Mouse (Mus musculus) heart, embryonic 13.5 days (tissue): Measurements from ENCODE around the gene Mucl3. TPM values are rescaled to one million over a fixed set of nuclear protein-coding genes. Genes with fewer than 3 reads are reported as not detected.

Experiments
- ATAC-seq: fragments of 200-750 bp; cut with Nextera tagmentation; 2 replicates; pipeline ENCODE4 v1.8.0; 2017; ENCODE audit warnings: moderate TSS enrichment; ENCODE audit not compliant: insufficient number of reproducible peaks, low FRiP score, low TSS enrichment; ENCODE audit errors: extremely low read depth
- H3K27ac ChIP-seq: fragments of 300-500 bp; sonication (generic); replicated peaks from 2 replicates; pipeline ENCODE4 v1.5.1; 2015; ENCODE audit warnings: moderate library complexity, mild to moderate bottlenecking, inconsistent platforms
- H3K27me3 ChIP-seq: fragments of 300-500 bp; sonication (generic); replicated peaks from 2 replicates; pipeline ENCODE4 v1.6.1; 2015; ENCODE audit warnings: mild to moderate bottlenecking, inconsistent platforms
- H3K36me3 ChIP-seq: fragments of 300-500 bp; sonication (generic); 2 replicates; pipeline ENCODE4 v1.6.1; 2015; ENCODE audit warnings: mild to moderate bottlenecking, inconsistent platforms
- H3K4me1 ChIP-seq: fragments of 300-500 bp; sonication (generic); 2 replicates; pipeline ENCODE4 v1.6.1; 2015; ENCODE audit warnings: inconsistent platforms
- H3K4me2 ChIP-seq: fragments of 300-500 bp; sonication (generic); 2 replicates; pipeline ENCODE4 v1.6.1; 2015; ENCODE audit warnings: inconsistent platforms, mild to moderate bottlenecking, moderate library complexity
- H3K4me3 ChIP-seq: fragments of 300-500 bp; sonication (generic); 2 replicates; pipeline ENCODE4 v1.5.1; 2015; ENCODE audit warnings: moderate library complexity, mild to moderate bottlenecking, inconsistent platforms
- H3K9ac ChIP-seq: fragments of 300-500 bp; sonication (generic); 2 replicates; pipeline ENCODE4 v1.6.1; 2015; ENCODE audit warnings: inconsistent platforms, mild to moderate bottlenecking, moderate library complexity
- H3K9me3 ChIP-seq: fragments of 300-500 bp; sonication (generic); 2 replicates; pipeline ENCODE4 v1.6.1; 2016; ENCODE audit warnings: inconsistent platforms
- WGBS: fragments of 180-500 bp; shearing (Covaris S2); methylation state at CpG from one replicate; pipeline ENCODE4 v1.1.7; 2015; ENCODE audit warnings: mixed read lengths; 5-methylcytosine and 5-hydroxymethylcytosine counted together
- polyA plus RNA-seq: library from polyadenylated mRNA; unstranded; fragments of >200 nt; fragmentation: Nextera tagmentation; extraction: Ambion mirVana; gene quantifications from 2 replicates; pipeline ENCODE4 v1.2.1, GENCODE M21; 2015

The Mucl3 gene
- 0.36 and 0.39 TPM in 2 replicates for polyA plus RNA-seq

DNA sequence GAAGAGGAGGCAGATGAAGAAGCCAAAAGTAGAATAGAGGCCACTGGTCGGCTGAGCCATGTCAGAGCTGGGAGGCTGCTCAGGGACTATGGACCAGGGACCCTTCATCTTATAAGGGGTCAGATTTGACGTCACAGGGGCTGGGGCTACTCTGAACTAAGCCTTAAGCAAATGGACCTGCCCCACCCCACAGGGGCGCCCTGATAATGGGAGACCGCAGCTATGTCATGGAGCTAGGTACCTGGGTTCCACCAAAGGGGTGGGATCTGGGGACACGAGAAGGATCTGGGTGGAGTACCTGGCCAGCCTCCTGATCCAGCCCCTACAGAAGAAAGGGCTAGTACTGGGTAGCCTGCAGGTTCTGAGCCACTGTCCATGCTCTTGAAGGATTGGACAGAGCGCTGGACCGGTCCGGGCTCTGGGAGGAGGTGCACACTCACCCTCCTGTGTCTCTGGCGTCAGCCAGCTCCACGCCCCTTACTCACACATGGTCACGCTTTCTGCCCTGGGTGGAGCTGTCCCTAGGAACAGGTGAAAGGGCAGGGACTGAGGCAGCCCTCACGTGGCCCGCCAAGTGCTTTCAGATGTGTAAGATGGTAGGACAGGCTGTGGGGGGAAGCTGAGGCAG, at the start of gene Mucl3:
Gene Mucl3 (minus strand): TSS at position 87 of the 628 bp plus-strand sequence.
- H3K27me3 ChIP-seq, result peaks cover 40% of the 10 kb centered on the region
- H3K4me3 ChIP-seq, result no peak within 1 kb of the TSS
- no peaks in the 10 kb centered on the region for H3K36me3 ChIP-seq
- no peak for ATAC-seq
- H3K4me2 ChIP-seq, result no peak within 1 kb of the TSS
- H3K4me1 ChIP-seq, result peaks cover 10% of the 10 kb centered on the region
- no peaks in the 10 kb centered on the region for H3K9me3 ChIP-seq
- WGBS, result 64% methylated on average over 13 of the region's 13 CpGs
- H3K27ac ChIP-seq, result no peak within 1 kb of the TSS
- no peak within 1 kb of the TSS for H3K9ac ChIP-seq

DNA sequence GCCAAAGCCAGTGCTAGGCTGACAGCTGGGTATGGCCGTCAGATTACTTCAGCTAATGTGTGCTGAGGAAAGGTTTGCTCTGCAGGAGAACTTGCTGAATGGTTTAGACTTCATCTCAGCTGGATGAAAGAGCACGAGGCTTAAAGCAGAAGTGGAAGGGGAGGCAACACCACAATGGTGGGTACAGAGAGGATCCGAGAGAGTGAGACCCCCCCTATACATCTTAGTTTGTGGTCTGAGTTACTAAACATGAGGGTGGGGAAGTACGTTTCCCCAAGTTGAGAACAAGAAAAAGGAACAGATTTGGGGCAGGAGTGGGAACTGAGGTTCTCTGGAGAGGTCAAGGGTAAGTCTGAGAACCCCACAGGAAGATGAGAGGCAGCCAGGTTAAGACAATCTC, 48.9 kb upstream of the Mucl3 start:
- H3K27ac ChIP-seq, result no peak overlapping the region
- H3K9me3 ChIP-seq, result no peaks in the 10 kb centered on the region
- peaks cover 82% of the 10 kb centered on the region for H3K36me3 ChIP-seq
- no peak for ATAC-seq
- no peak overlapping the region for H3K4me2 ChIP-seq
- peaks cover 11% of the 10 kb centered on the region for H3K4me1 ChIP-seq
- no peak overlapping the region for H3K9ac ChIP-seq
- WGBS, result 72% methylated on average over 4 of the region's 4 CpGs
- no peak overlapping the region for H3K4me3 ChIP-seq
- no peaks in the 10 kb centered on the region for H3K27me3 ChIP-seq

DNA sequence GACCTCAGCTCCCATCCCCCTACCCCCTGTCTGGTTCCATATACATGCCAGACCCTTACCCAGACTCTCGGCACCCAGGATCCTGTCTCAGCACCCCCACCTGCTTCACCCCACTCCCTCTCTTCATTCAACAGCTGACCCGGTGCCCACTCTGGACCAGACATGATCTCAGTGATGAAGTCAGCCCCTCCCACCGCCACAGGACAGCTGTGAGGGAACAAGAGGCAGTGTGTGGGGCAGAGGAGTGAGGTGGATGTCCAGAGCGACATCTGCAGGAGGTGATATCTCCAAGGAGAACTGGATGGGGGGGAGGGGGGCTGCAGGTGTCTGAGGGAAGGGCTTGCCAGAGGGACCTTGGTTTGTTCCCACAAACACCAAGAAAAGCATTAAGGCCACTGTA, 48.3 kb upstream of the Mucl3 start:
- 62% methylated on average over 4 of the region's 4 CpGs for WGBS
- ATAC-seq, result no peak

DNA sequence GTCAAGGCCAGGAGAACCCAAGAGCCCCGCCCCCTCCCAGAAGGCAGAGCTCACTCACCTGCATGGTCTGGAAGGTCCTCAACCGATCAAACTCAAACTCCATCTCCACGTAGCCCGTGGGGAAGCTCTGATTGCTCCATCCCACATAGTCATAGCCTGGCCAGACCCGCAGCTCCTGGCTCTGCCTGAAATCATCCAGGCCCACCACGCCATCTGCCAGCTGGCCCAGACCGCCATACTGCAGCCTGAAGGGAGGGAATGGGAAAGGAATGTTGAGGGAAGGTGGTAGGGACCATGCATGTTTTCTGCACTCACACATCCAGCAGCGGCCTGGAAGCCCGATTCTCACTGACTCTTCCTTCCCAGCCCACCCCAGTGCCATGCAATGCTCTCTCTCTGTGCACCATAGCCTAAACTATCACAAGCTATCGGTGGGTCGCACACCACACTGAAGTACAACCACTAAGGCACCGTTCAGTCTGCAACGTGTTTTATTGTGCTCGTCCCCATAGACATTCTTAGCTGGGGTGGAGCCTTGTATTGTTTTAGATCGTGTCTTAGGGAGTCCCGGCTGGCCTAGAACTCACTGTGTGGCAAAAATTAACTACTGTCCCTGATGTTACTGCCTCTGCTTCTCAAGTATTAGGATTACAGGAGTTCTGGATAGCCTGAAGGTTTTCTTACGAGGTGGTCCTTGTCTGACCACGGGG, 46.6 kb upstream of the Mucl3 start:
- no peak overlapping the region for H3K4me2 ChIP-seq
- H3K9me3 ChIP-seq, result no peaks in the 10 kb centered on the region
- 81% methylated on average over 18 of the region's 18 CpGs for WGBS
- H3K36me3 ChIP-seq, result peaks cover 94% of the 10 kb centered on the region
- H3K27me3 ChIP-seq, result no peaks in the 10 kb centered on the region
- no peak overlapping the region for H3K27ac ChIP-seq
- no peak overlapping the region for H3K4me3 ChIP-seq
- H3K9ac ChIP-seq, result no peak overlapping the region
- H3K4me1 ChIP-seq, result no peaks in the 10 kb centered on the region
- ATAC-seq, result no peak

More for the DNA sequence above, 48.3 kb upstream of the Mucl3 start:
- Histone ChIP-seq H3K27me3 (no peaks in the 10 kb centered on the region), H3K9me3 (no peaks in the 10 kb centered on the region), H3K4me2 (no peak overlapping the region), H3K4me3 (no peak overlapping the region), H3K9ac (no peak overlapping the region), H3K27ac (no peak overlapping the region), H3K4me1 (peaks cover 5% of the 10 kb centered on the region), H3K36me3 (peaks cover 87% of the 10 kb centered on the region)

DNA sequence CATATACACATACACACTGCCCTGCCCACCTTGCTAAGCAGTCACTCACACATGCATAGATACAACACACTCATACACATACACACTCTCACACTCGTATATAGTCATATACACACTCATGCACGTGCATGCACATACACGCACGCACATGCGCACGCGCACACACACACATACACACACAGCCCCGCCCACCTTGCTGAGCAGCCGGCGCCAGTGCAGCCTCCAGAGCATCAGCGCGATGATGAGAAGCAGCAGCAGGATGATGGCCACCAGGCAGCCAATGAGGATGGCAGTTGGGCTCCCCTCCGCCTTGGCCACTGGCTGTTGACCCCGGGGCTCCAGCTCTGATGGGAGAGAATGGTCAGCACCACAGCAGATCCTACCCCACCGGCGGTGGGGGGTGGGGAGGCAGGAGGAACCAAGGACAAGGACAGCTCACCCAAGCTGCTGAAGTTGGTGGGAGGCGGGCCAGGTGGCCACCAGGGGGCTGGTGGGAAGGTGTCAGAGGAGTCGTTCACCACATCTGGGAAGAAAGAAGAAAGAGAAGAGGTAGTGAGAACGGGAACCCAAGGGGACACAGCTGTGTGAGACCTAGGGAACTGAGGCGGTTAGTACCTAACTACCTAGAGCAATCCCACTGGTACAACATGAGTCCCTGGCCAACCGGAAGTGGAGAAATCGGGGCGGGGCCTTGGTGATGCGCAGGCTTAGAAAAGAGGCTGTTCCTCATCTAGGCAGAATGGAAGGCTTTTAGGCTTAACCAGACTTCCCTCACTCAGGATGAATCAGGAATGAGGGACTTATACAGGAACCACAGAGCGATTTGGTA, 45.1 kb upstream of the Mucl3 start:
- no peak for ATAC-seq
- H3K9ac ChIP-seq, result no peak overlapping the region

DNA sequence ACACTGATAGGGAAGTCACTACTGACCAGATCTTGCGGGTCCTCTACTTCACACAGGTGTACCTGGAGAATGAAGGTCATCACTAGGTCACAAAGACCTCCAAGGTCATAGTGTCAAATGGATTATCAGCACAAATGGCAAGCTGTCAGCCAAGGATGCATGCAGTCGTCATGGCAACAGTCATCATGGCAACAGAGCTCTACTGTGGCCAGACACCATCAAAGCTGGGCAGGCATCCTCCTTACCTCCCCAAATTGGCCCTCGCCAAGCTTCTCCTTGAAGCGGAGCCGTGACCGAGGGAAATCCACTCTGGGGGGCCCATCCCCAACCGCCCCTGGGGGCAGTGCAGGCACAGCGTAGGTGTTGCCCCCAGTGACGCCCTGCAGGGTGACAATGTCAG, 41.6 kb upstream of the Mucl3 start:
- H3K4me1 ChIP-seq, result no peaks in the 10 kb centered on the region
- H3K27ac ChIP-seq, result no peak overlapping the region
- WGBS, result 65% methylated on average over 9 of the region's 9 CpGs
- no peaks in the 10 kb centered on the region for H3K9me3 ChIP-seq
- H3K9ac ChIP-seq, result no peak overlapping the region
- H3K27me3 ChIP-seq, result no peaks in the 10 kb centered on the region
- H3K36me3 ChIP-seq, result peaks cover 100% of the 10 kb centered on the region
- H3K4me3 ChIP-seq, result no peak overlapping the region
- ATAC-seq, result no peak
- H3K4me2 ChIP-seq, result no peak overlapping the region

More for the DNA sequence above, 45.1 kb upstream of the Mucl3 start:
- no peak overlapping the region for H3K4me2 ChIP-seq
- WGBS, result 76% methylated on average over 25 of the region's 25 CpGs
- H3K27me3 ChIP-seq, result no peaks in the 10 kb centered on the region
- no peak overlapping the region for H3K4me3 ChIP-seq
- no peaks in the 10 kb centered on the region for H3K9me3 ChIP-seq
- no peaks in the 10 kb centered on the region for H3K4me1 ChIP-seq
- H3K36me3 ChIP-seq, result peaks cover 100% of the 10 kb centered on the region
- H3K27ac ChIP-seq, result no peak overlapping the region

DNA sequence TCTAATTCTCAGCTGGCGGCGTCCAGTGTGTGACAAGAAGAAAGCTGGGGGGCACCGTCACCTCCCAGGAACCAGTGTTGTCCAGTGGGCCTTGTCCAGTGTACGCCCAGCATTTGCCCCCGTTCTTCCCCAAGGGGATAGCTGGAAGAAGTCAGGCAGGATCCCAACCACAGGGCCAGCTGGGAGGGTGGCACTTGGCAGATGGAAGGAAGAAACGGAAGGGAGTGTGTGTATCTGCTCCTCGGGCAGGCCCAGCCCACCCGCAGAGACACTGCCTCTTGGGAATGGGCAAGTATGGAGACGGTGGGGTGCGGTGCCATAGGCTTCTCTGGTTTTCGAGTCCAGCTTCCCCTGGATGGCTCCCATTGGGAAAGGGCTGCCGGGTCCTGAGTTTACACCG, 38.5 kb upstream of the Mucl3 start:
- Histone ChIP-seq H3K4me1 (no peaks in the 10 kb centered on the region), H3K27me3 (no peaks in the 10 kb centered on the region), H3K4me3 (no peak overlapping the region), H3K27ac (no peak overlapping the region), H3K9ac (no peak overlapping the region), H3K36me3 (peaks cover 70% of the 10 kb centered on the region), H3K4me2 (no peak overlapping the region), H3K9me3 (no peaks in the 10 kb centered on the region)
- 76% methylated on average over 13 of the region's 13 CpGs for WGBS
- ATAC-seq, result no peak

DNA sequence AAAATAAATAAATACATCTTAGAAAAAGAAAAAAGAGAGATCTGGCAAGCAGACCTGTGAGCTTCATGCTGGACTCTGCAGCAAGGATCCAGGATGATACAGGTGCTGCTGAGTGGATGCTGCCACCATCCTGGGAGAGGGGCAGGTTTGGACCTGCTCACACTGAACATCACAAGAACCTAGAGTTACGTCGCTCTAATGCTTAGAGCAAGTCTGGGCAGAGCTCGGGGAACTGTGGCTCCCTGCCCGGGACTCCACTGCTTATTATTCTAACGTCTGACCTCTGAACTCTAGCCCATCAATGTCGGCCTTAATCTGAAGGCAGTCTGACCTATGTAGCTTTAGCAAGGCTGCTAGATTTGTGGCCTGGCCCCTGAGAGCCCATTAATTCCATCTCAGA, 37.1 kb upstream of the Mucl3 start:
- peaks cover 56% of the 10 kb centered on the region for H3K36me3 ChIP-seq
- no peak overlapping the region for H3K4me3 ChIP-seq
- no peaks in the 10 kb centered on the region for H3K4me1 ChIP-seq
- 41% methylated on average over 6 of the region's 6 CpGs for WGBS
- ATAC-seq, result no peak
- H3K27me3 ChIP-seq, result no peaks in the 10 kb centered on the region
- H3K9ac ChIP-seq, result no peak overlapping the region
- H3K9me3 ChIP-seq, result no peaks in the 10 kb centered on the region
- H3K27ac ChIP-seq, result no peak overlapping the region
- H3K4me2 ChIP-seq, result no peak overlapping the region

DNA sequence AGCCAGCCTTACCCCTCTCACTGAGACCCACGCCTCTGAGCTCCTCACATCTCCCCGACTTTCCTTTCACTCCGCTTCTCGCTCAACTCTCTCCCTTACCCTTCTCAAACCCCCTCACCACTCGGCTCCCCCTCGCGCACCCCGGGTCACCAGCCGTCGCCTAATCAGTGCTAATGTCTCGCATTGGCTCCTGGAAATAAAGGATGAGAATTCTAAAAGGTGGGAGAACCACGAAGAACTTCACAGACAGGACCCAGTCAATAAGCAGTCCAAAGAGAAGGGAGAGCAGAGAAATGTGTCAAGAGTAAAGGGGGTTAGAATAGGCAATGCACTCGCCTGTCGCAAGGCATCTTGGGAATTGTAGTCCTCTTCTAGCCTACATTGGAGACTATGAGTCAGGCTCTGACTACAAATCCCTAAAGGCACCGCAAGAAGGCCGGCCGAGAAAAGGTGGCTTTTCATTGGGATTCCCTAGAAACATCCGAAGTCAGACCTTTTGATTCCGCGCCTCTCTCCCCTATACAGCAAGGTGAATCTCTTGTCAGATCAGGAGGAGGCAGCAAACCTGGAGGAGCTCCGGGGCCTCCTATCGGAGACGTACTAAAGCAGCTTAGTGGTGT, 30.0 kb upstream of the Mucl3 start, which contains the start of gene Gtf2h4:
Gene Gtf2h4 (minus strand): TSS at position 324 of the 620 bp plus-strand sequence.
- peaks cover 26% of the 10 kb centered on the region for H3K36me3 ChIP-seq
- H3K9me3 ChIP-seq, result no peaks in the 10 kb centered on the region
- no peaks in the 10 kb centered on the region for H3K27me3 ChIP-seq
- H3K4me1 ChIP-seq, result peaks cover 7% of the 10 kb centered on the region
- peak; percentile 80 for ATAC-seq
- WGBS, result 2% methylated on average over 23 of the region's 23 CpGs
- H3K4me3 ChIP-seq, result peak within 1 kb of the TSS; percentile 87
- peak within 1 kb of the TSS; percentile 92 for H3K4me2 ChIP-seq
- H3K27ac ChIP-seq, result peak within 1 kb of the TSS; percentile 43
- peak within 1 kb of the TSS; percentile 97 for H3K9ac ChIP-seq

DNA sequence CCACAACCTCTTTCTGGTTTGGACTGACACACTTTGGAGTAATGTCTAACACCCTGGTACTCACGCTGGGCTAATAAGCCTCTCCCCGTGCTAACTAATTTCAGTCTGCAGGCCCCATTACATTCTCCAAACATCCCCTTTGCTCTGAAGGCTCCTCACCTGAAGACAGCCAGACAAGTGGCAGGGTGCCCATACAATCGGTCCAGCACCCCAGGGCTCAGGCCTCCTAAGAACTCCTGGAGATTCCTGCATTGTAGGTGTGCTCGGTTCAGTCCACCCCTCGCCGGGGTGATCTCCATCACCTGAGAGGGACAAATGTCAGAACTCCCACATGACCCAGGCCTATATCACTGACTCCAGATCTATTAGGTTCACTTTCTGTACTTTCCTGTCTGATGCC, 29.0 kb upstream of the Mucl3 start:
- Histone ChIP-seq H3K9ac (no peak overlapping the region; the same call in 1 of the 2 replicates), H3K27ac (no peak overlapping the region), H3K27me3 (no peaks in the 10 kb centered on the region), H3K4me3 (peak overlapping the region; percentile 87; the same call in 1 of the 2 replicates), H3K4me1 (peaks cover 14% of the 10 kb centered on the region), H3K9me3 (no peaks in the 10 kb centered on the region), H3K36me3 (peaks cover 26% of the 10 kb centered on the region), H3K4me2 (peak overlapping the region; percentile 92)
- no peak for ATAC-seq
- 85% methylated on average over 6 of the region's 6 CpGs for WGBS

DNA sequence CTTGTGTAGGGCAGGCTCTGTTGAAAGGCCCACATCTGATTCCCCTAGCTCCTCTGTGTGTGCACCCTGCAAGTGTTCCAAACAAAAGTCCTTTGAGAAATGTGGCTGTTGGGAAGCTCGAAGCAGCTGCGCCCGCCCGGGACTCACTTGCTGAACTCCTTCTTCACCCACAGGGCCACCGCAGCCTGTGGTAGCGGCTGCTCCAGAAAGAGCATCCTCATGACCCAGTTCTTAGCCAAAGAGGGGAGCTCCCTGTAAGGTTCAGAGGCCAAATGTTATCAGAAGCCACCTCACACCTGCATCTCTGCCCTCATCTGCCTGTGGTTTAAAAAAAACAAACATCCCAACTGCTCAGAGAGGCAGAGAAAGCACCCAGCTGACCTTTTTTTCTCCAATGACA, 28.4 kb upstream of the Mucl3 start:
- Histone ChIP-seq H3K27ac (no peak overlapping the region), H3K9me3 (no peaks in the 10 kb centered on the region), H3K4me1 (peaks cover 16% of the 10 kb centered on the region), H3K9ac (no peak overlapping the region), H3K36me3 (peaks cover 26% of the 10 kb centered on the region), H3K4me2 (no peak overlapping the region), H3K4me3 (no peak overlapping the region), H3K27me3 (no peaks in the 10 kb centered on the region)
- 86% methylated on average over 6 of the region's 6 CpGs for WGBS
- no peak for ATAC-seq
